Mouse (Mus musculus) intestine, embryonic 15.5 days (tissue): Measurements from ENCODE around the gene Dek. TPM values are rescaled to one million over a fixed set of nuclear protein-coding genes. Genes with fewer than 3 reads are reported as not detected.

Source experiments
- ATAC-seq: fragments of 200-750 bp; cut with Nextera tagmentation; 2 replicates; pipeline ENCODE4 v1.8.0; 2017; ENCODE audit warnings: moderate TSS enrichment, moderate library complexity
- H3K27ac ChIP-seq: fragments of 300-500 bp; sonication (generic); 2 replicates; pipeline ENCODE4 v1.5.1; 2015; ENCODE audit warnings: mild to moderate bottlenecking, inconsistent platforms
- H3K27me3 ChIP-seq: fragments of 300-500 bp; sonication (generic); replicated peaks from 2 replicates; pipeline ENCODE4 v1.6.1; 2015; ENCODE audit warnings: inconsistent platforms
- H3K36me3 ChIP-seq: fragments of 300-500 bp; sonication (generic); 2 replicates; pipeline ENCODE4 v1.6.1; 2015; ENCODE audit warnings: inconsistent platforms
- H3K4me1 ChIP-seq: fragments of 300-500 bp; sonication (generic); replicated peaks from 2 replicates; pipeline ENCODE4 v1.6.1; 2015; ENCODE audit warnings: inconsistent platforms
- H3K4me2 ChIP-seq: fragments of 300-500 bp; sonication (generic); replicated peaks from 2 replicates; pipeline ENCODE4 v1.6.1; 2015; ENCODE audit warnings: mild to moderate bottlenecking, inconsistent platforms
- H3K4me3 ChIP-seq: fragments of 300-500 bp; sonication (generic); replicated peaks from 2 replicates; pipeline ENCODE4 v1.5.1; 2015; ENCODE audit warnings: inconsistent platforms
- H3K9ac ChIP-seq: fragments of 300-500 bp; sonication (generic); 2 replicates; pipeline ENCODE4 v1.6.1; 2015; ENCODE audit warnings: inconsistent platforms
- H3K9me3 ChIP-seq: fragments of 300-500 bp; sonication (generic); 2 replicates; pipeline ENCODE4 v1.6.1; 2016; ENCODE audit warnings: inconsistent platforms
- WGBS: fragments of 180-500 bp; shearing (Covaris S2); methylation state at CpG from one replicate; pipeline ENCODE4 v1.1.7; 2015; 5-methylcytosine and 5-hydroxymethylcytosine counted together
- polyA plus RNA-seq: library from polyadenylated mRNA; unstranded; fragments of >200 nt; fragmentation: Nextera tagmentation; extraction: Ambion mirVana; gene quantifications from 2 replicates; pipeline ENCODE4 v1.2.1, GENCODE M21; 2015

The Dek gene
- polyA plus RNA-seq, 1 experiment from 2014 or later: 251 TPM

- ATAC-seq: peak; percentile 52
- peak overlapping the region; percentile 99 for H3K4me2 ChIP-seq
- no peaks in the 10 kb centered on the region for H3K9me3 ChIP-seq
- WGBS: under 1% methylated on average over 45 of the region's 45 CpGs
- H3K4me1 ChIP-seq: peaks cover 8% of the 10 kb centered on the region; the same call in 1 of the 2 replicates
- no peaks in the 10 kb centered on the region for H3K27me3 ChIP-seq
- H3K36me3 ChIP-seq: no peaks in the 10 kb centered on the region
- peak overlapping the region; percentile 68 for H3K27ac ChIP-seq
- H3K9ac ChIP-seq: peak overlapping the region; percentile 75
- peak overlapping the region; percentile 90 for H3K4me3 ChIP-seq
These were observed 62.0 kb downstream of the Dek start for GRCm38 (mm10) chr13:47043833-47044616.

- Histone ChIP-seq H3K4me2 (peak within 1 kb of the TSS; percentile 99), H3K27me3 (no peaks in the 10 kb centered on the region), H3K36me3 (no peaks in the 10 kb centered on the region), H3K4me1 (peaks cover 8% of the 10 kb centered on the region; the same call in 1 of the 2 replicates), H3K27ac (peak within 1 kb of the TSS; percentile 68), H3K4me3 (peak within 1 kb of the TSS; percentile 90), H3K9me3 (no peaks in the 10 kb centered on the region), H3K9ac (peak within 1 kb of the TSS; percentile 75)
- ATAC-seq: peak; percentile 98
- under 1% methylated on average over 48 of the region's 48 CpGs for WGBS
These were observed 62.8 kb downstream of the Dek start, which contains the start of gene Kdm1b for GRCm38 (mm10) chr13:47043030-47043680. Gene Kdm1b, plus strand, starts transcription at chr13:47043499.

DNA sequence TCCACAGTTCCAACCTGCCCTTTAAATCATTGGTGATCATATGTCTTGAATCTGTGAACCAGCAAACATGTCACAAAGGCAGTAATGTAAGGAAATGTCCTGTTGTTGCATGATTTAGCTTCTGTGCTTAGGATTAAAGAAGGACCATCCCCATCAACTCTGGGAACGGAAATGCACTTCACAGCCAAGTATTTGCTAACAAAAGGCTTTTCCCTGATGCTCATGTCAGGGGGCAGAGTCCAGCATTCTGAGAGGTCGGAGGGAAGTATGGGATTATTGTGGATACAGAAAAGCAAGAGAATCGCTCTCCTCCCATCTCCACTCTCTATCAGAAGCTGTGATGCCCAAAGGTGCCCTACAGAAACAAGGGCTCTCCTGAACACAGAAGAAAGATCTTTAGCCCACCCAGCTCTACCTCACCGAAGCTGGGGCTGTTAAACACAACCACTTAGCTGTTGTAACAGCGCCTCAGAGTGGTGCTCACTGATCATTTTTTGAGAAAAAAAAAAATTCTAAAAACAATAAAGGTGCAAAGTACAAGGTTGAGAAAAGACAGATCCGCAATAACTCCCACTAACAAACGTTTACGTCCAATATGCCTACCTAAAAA, 63.9 kb downstream of the Dek start:
- no peak for ATAC-seq
- H3K36me3 ChIP-seq: no peaks in the 10 kb centered on the region
- peaks cover 8% of the 10 kb centered on the region; the same call in 1 of the 2 replicates for H3K4me1 ChIP-seq
- H3K4me2 ChIP-seq: peak overlapping the region; percentile 56
- WGBS: 36% methylated on average over 8 of the region's 8 CpGs
- H3K27ac ChIP-seq: no peak overlapping the region
- H3K4me3 ChIP-seq: peak overlapping the region; percentile 90
- no peaks in the 10 kb centered on the region for H3K27me3 ChIP-seq
- no peaks in the 10 kb centered on the region for H3K9me3 ChIP-seq
- H3K9ac ChIP-seq: no peak overlapping the region

- Histone ChIP-seq H3K4me1 (peaks cover 8% of the 10 kb centered on the region; the same call in 1 of the 2 replicates), H3K9ac (no peak overlapping the region), H3K27me3 (no peaks in the 10 kb centered on the region), H3K4me3 (no peak overlapping the region), H3K36me3 (no peaks in the 10 kb centered on the region), H3K9me3 (no peaks in the 10 kb centered on the region), H3K4me2 (no peak overlapping the region), H3K27ac (no peak overlapping the region)
- whole genome bisulfite sequencing: 86% methylated on average over 5 of the region's 5 CpGs
- ATAC-seq: no peak
These were observed 65.9 kb downstream of the Dek start for GRCm38 (mm10) chr13:47040061-47040460.

DNA sequence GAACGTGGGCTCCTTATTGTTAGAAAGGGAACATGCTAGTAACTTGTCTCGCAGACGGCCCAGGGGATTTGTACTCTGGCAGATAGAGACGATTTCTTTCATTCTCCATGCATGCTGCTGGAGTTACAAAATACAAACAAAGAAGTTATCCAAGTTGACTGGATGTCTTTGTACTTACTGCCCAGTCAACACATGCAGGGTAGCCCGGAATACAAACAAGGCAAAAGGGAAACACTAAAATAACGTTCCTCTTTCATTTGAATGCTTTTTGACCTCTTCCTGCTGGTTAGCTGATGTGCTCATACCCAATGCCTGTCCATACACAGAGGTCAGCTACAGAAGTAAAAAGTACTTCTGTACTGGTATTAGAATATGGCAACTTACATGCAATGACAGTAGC, 68.1 kb downstream of the Dek start:
- no peak for ATAC-seq
- no peak overlapping the region for H3K9ac ChIP-seq
- no peaks in the 10 kb centered on the region for H3K27me3 ChIP-seq
- H3K4me2 ChIP-seq: no peak overlapping the region
- H3K4me1 ChIP-seq: no peaks in the 10 kb centered on the region
- H3K36me3 ChIP-seq: no peaks in the 10 kb centered on the region
- no peak overlapping the region for H3K27ac ChIP-seq
- 87% methylated on average over 6 of the region's 6 CpGs for WGBS
- H3K9me3 ChIP-seq: no peaks in the 10 kb centered on the region
- no peak overlapping the region for H3K4me3 ChIP-seq

Other genes starting within 250 kb of the Dek start
- gene Kif13a, start 176.3 kb downstream of the Dek start, polyA plus RNA-seq: 17.0 and 17.6 TPM in 2 replicates
- gene Nhlrc1, start 91.4 kb downstream of the Dek start, polyA plus RNA-seq: 3.5 and 3.9 TPM in 2 replicates
- gene Kdm1b, start 62.7 kb downstream of the Dek start, polyA plus RNA-seq: 11.0 and 11.1 TPM in 2 replicates
- 24.1 and 24.2 TPM in 2 replicates for gene Tpmt, start 61.5 kb downstream of the Dek start, polyA plus RNA-seq
- gene Rnf144b, start 16.5 kb upstream of the Dek start, polyA plus RNA-seq: 0.87 and 1.0 TPM in 2 replicates